Mouse (Mus musculus) stomach, postnatal 0 days (tissue): Measurements from ENCODE around the gene Slc16a14.

Source experiments
- CTCF ChIP-seq: IDR thresholded peaks from 2 replicates; pipeline ENCODE4 v1.5.1; 2016; ENCODE audit warnings: antibody characterized with exemption, low read depth, mild to moderate bottlenecking, moderate library complexity
- EP300 ChIP-seq: optimal IDR thresholded peaks from 2 replicates; pipeline ENCODE3; 2016; ENCODE audit warnings: antibody characterized with exemption

- TF ChIP-seq CTCF (no peak), EP300 (no peak)
Observed at GRCm38 (mm10) chr1:84951566-84951965, 16.6 kb upstream of the Slc16a14 start.
